Mouse (Mus musculus) MEL (cell line): ENCODE measurements around the gene Dapk2. TPM values are rescaled to one million over a fixed set of nuclear protein-coding genes. Genes with fewer than 3 reads are reported as not detected.

Experiments
- DNase-seq: peaks from one replicate; pipeline ENCODE4 v3.0.0; 2011; ENCODE audit warnings: low read depth, low spot score
- H3K27ac ChIP-seq: 2 replicates; pipeline ENCODE4 v1.5.1; 2012; ENCODE audit warnings: low read depth, mild to moderate bottlenecking, control low read depth, low read length, moderate library complexity; ENCODE audit not compliant: control insufficient read depth
- H3K27me3 ChIP-seq, 2 experiments: fragments of 150-350 bp in 1 of 2; sonication (generic) in 1 of 2; 2 replicates each; pipeline ENCODE4 v1.6.1; 2012; ENCODE audit warnings: low read length in 2 of 2, mild to moderate bottlenecking in 2 of 2, improper control_type of control experiment in 1 of 2, moderate library complexity in 1 of 2; ENCODE audit not compliant: insufficient read depth in 2 of 2, control insufficient read depth in 1 of 2
- H3K36me3 ChIP-seq, 2 experiments: 2 replicates each; pipeline ENCODE4 v1.6.1; 2012 to 2014; ENCODE audit warnings: low read length in 2 of 2, improper control_type of control experiment in 1 of 2, inconsistent platforms in 1 of 2, mild to moderate bottlenecking in 1 of 2; ENCODE audit not compliant: insufficient read depth in 2 of 2, control insufficient read depth in 1 of 2
- H3K4me1 ChIP-seq, 2 experiments: fragments of 150-350 bp in 1 of 2; sonication (generic) in 1 of 2; 2 replicates each; pipeline ENCODE4 v1.6.1; 2012; ENCODE audit warnings: low read length in 2 of 2, improper control_type of control experiment in 1 of 2, mild to moderate bottlenecking in 1 of 2; ENCODE audit not compliant: insufficient read depth in 2 of 2, control insufficient read depth in 1 of 2
- H3K4me3 ChIP-seq, 2 experiments: fragments of 150-350 bp in 1 of 2; sonication (generic) in 1 of 2; 2 replicates each; pipeline ENCODE4 v1.5.1; 2012; ENCODE audit warnings: low read depth in 2 of 2, low read length in 2 of 2, mild to moderate bottlenecking in 2 of 2, moderate library complexity in 2 of 2, control low read depth in 1 of 2, improper control_type of control experiment in 1 of 2; ENCODE audit not compliant: control insufficient read depth in 1 of 2, insufficient read depth in 1 of 2
- H3K79me2 ChIP-seq: 2 replicates; pipeline ENCODE4 v1.6.1; 2012; ENCODE audit warnings: mild to moderate bottlenecking, low read length, moderate library complexity; ENCODE audit not compliant: control insufficient read depth, poor library complexity, insufficient read depth
- H3K9ac ChIP-seq: 2 replicates; pipeline ENCODE4 v1.6.1; 2012; ENCODE audit warnings: low read depth, mild to moderate bottlenecking, control low read depth, low read length, moderate library complexity; ENCODE audit not compliant: control insufficient read depth, poor library complexity, severe bottlenecking
- H3K9me3 ChIP-seq: fragments of 150-350 bp; sonication (generic); replicated peaks from 2 replicates; pipeline ENCODE4 v1.6.1; 2012; ENCODE audit warnings: mild to moderate bottlenecking, low read length, improper control_type of control experiment, moderate library complexity; ENCODE audit not compliant: insufficient read depth
- CTCF ChIP-seq, 3 experiments: IDR thresholded peaks in 2 of 3; conservative IDR thresholded peaks in 1 of 3; 2 replicates each; pipeline ENCODE4 v1.5.1; 2011 to 2012; ENCODE audit warnings: low read length in 3 of 3, low read depth in 2 of 3, mild to moderate bottlenecking in 2 of 3, improper control_type of control experiment in 1 of 3, inconsistent platforms in 1 of 3, mixed read lengths in 1 of 3, moderate library complexity in 1 of 3; ENCODE audit not compliant: control insufficient read depth in 1 of 3, insufficient read depth in 1 of 3, poor library complexity in 1 of 3, severe bottlenecking in 1 of 3
- E2F4 ChIP-seq: IDR thresholded peaks from 2 replicates; pipeline ENCODE4 v1.6.1; 2011; ENCODE audit warnings: low read depth, low read length, improper control_type of control experiment, borderline replicate concordance
- EP300 ChIP-seq, 2 experiments: IDR thresholded peaks; 2 replicates each; pipeline ENCODE4 v1.6.1; 2011; ENCODE audit warnings: improper control_type of control experiment in 2 of 2, low read length in 2 of 2, low read depth in 1 of 2, mild to moderate bottlenecking in 1 of 2
- GABPA ChIP-seq: IDR thresholded peaks from 2 replicates; pipeline ENCODE4 v1.6.1; 2012; ENCODE audit warnings: low read depth, mild to moderate bottlenecking, inconsistent platforms, low read length, improper control_type of control experiment, moderate library complexity
- HCFC1 ChIP-seq: IDR thresholded peaks from 2 replicates; pipeline ENCODE4 v1.6.1; 2012; ENCODE audit warnings: low read depth, mild to moderate bottlenecking, inconsistent platforms, low read length, improper control_type of control experiment, moderate library complexity
- JUND ChIP-seq: IDR thresholded peaks from 2 replicates; pipeline ENCODE4 v1.6.1; 2011; ENCODE audit warnings: low read depth, mild to moderate bottlenecking, improper control_type of control experiment, low read length
- MAFK ChIP-seq: IDR thresholded peaks from 2 replicates; pipeline ENCODE4 v1.6.1; 2011; ENCODE audit warnings: low read depth, mild to moderate bottlenecking, low read length, improper control_type of control experiment, borderline replicate concordance
- MAX ChIP-seq: IDR thresholded peaks from 2 replicates; pipeline ENCODE4 v1.6.1; 2011; ENCODE audit warnings: low read length, improper control_type of control experiment
- MXI1 ChIP-seq: IDR thresholded peaks from 2 replicates; pipeline ENCODE4 v1.6.1; 2011; ENCODE audit warnings: mild to moderate bottlenecking, low read depth, low read length, improper control_type of control experiment
- NELFE ChIP-seq: IDR thresholded peaks from 2 replicates; pipeline ENCODE4 v1.6.1; 2011; ENCODE audit warnings: low read depth, low read length, improper control_type of control experiment
- NRF1 ChIP-seq: IDR thresholded peaks from 2 replicates; pipeline ENCODE4 v1.6.1; 2014; ENCODE audit warnings: low read depth, mild to moderate bottlenecking, inconsistent platforms, low read length, improper control_type of control experiment, moderate library complexity; ENCODE audit not compliant: poor library complexity, insufficient read depth, severe bottlenecking
- POLR2A ChIP-seq, 2 experiments: IDR thresholded peaks; 2 replicates each; pipeline ENCODE4 v1.6.1; 2011 to 2012; ENCODE audit warnings: low read length in 2 of 2, mild to moderate bottlenecking in 2 of 2, control low read depth in 1 of 2, improper control_type of control experiment in 1 of 2, low read depth in 1 of 2, moderate library complexity in 1 of 2; ENCODE audit not compliant: control insufficient read depth in 1 of 2, insufficient read depth in 1 of 2, poor library complexity in 1 of 2
- POLR2AphosphoS2 ChIP-seq: IDR thresholded peaks from 2 replicates; pipeline ENCODE4 v1.6.1; 2011; ENCODE audit warnings: low read length, improper control_type of control experiment
- POLR2AphosphoS5 ChIP-seq: IDR thresholded peaks from 2 replicates; pipeline ENCODE4 v1.6.1; 2012; ENCODE audit warnings: low read depth, borderline replicate concordance, mild to moderate bottlenecking, inconsistent platforms, low read length, moderate library complexity, mixed read lengths
- SIN3A ChIP-seq: IDR thresholded peaks from 2 replicates; pipeline ENCODE4 v1.6.1; 2012; ENCODE audit warnings: low read length, improper control_type of control experiment, inconsistent platforms
- SMC3 ChIP-seq: IDR thresholded peaks from 2 replicates; pipeline ENCODE4 v1.6.1; 2011; ENCODE audit warnings: low read depth, low read length, improper control_type of control experiment
- UBTF ChIP-seq: IDR thresholded peaks from 2 replicates; pipeline ENCODE4 v1.6.1; 2012; ENCODE audit warnings: low read depth, mild to moderate bottlenecking, inconsistent platforms, low read length, improper control_type of control experiment, moderate library complexity, borderline replicate concordance; ENCODE audit not compliant: insufficient read depth
- USF1 ChIP-seq: IDR thresholded peaks from 2 replicates; pipeline ENCODE4 v1.6.1; 2014; ENCODE audit warnings: low read depth, mild to moderate bottlenecking, inconsistent platforms, low read length, improper control_type of control experiment, moderate library complexity
- ZMIZ1 ChIP-seq: IDR thresholded peaks from 2 replicates; pipeline ENCODE4 v1.6.1; 2012; ENCODE audit warnings: low read depth, mild to moderate bottlenecking, inconsistent platforms, low read length, improper control_type of control experiment, moderate library complexity
- polyA plus RNA-seq, 2 experiments: library from polyadenylated mRNA; stranded (reverse) in 1 of 2; unstranded in 1 of 2; fragments of >175 nt in 1 of 2; fragments of >200 nt in 1 of 2; gene quantifications; 2 replicates each; pipeline versions ENCODE4 v1.2.1 to v1.2.4; 2012; ENCODE audit warnings: low replicate concordance in 2 of 2, low read depth in 1 of 2; ENCODE audit not compliant: insufficient read length in 2 of 2, insufficient read depth in 1 of 2, missing spikeins in 1 of 2
- total RNA-seq: library from RNA; depleted of rRNA; stranded (reverse); fragments of 300-350 nt; gene quantifications from 2 replicates; pipeline ENCODE4 v1.2.3, GENCODE M21; 2012

Gene Dapk2
- total and polyA plus RNA-seq, 3 experiments = 5.8 to 8.3 TPM; not detected in 1

- TF ChIP-seq GABPA (no peak), SIN3A (peak; percentile 86), SMC3 (no peak; the same call in 1 of the 2 replicates), JUND (no peak; the same call in 1 of the 2 replicates), NRF1 (no peak), POLR2AphosphoS2 (peak; percentile 64; the same call in 1 of the 2 replicates), ZMIZ1 (peak; percentile 56; the same call in 1 of the 2 replicates), USF1 (no peak), MAX (peak; percentile 78), HCFC1 (0 out of 2 replicates have a peak, but pooled peaks have one; percentile 36), UBTF (no peak), POLR2A (IDR thresholded peaks at IDR 0.05; ENCODE audit: control insufficient read depth in 1 of 2, insufficient read depth in 1 of 2, low read depth in 1 of 2, low read length in 2 of 2, poor library complexity in 1 of 2) (peak in 1 of 2 experiments; percentile 69; a peak in 1 of 4 replicates)
Measured at GRCm38 (mm10) chr9:66239173-66239572, 81.2 kb downstream of the Dapk2 start (continued).

GRCm38 (mm10) chr9:66239691-66240090 is 81.7 kb downstream of the Dapk2 start:
- no peaks in the 10 kb centered on the region for H3K27me3 ChIP-seq
- H3K27ac ChIP-seq = peak overlapping the region; percentile 83
- peak overlapping the region; percentile 60 for H3K9ac ChIP-seq
- DNase-seq = no peak
- H3K36me3 ChIP-seq = peaks cover 0 to 28% of the 10 kb centered on the region in 2 experiments; a peak in 2 of 4 replicates
- H3K9me3 ChIP-seq = no peaks in the 10 kb centered on the region
- no peaks in the 10 kb centered on the region for H3K79me2 ChIP-seq
- no peak for TF ChIP-seq MAFK
- no peak for TF ChIP-seq POLR2A (IDR thresholded peaks at IDR 0.05; ENCODE audit: control insufficient read depth in 1 of 2, insufficient read depth in 1 of 2, low read depth in 1 of 2, low read length in 2 of 2, poor library complexity in 1 of 2)
- no peak for TF ChIP-seq CTCF (IDR thresholded peaks at IDR 0.05 in 2 of 3, conservative IDR thresholded peaks at IDR 0.05 in 1 of 3; ENCODE audit: control insufficient read depth in 1 of 3, insufficient read depth in 1 of 3, low read depth in 2 of 3, low read length in 3 of 3, poor library complexity in 1 of 3, severe bottlenecking in 1 of 3)
- TF ChIP-seq USF1 = no peak
- TF ChIP-seq MXI1 = no peak
- no peak for TF ChIP-seq ZMIZ1
- no peak for TF ChIP-seq POLR2AphosphoS5
- TF ChIP-seq NELFE = no peak; the same call in 1 of the 2 replicates
- 0 out of 2 replicates have a peak, but pooled peaks have one; percentile 42 for TF ChIP-seq E2F4
- peaks cover 20 to 40% of the 10 kb centered on the region in 2 experiments for H3K4me1 ChIP-seq
- H3K4me3 ChIP-seq = peak overlapping the region; percentile 23 to 25

GRCm38 (mm10) chr9:66240493-66240892 is 82.5 kb downstream of the Dapk2 start:
- H3K36me3 ChIP-seq = peaks cover 0 to 28% of the 10 kb centered on the region in 2 experiments; a peak in 2 of 4 replicates
- H3K9me3 ChIP-seq = no peaks in the 10 kb centered on the region
- no peak overlapping the region for H3K4me3 ChIP-seq
- H3K27ac ChIP-seq = peak overlapping the region; percentile 83
- no peaks in the 10 kb centered on the region for H3K27me3 ChIP-seq
- H3K4me1 ChIP-seq = peaks cover 20 to 40% of the 10 kb centered on the region in 2 experiments
- no peaks in the 10 kb centered on the region for H3K79me2 ChIP-seq
- no peak for DNase-seq
- TF ChIP-seq POLR2A (IDR thresholded peaks at IDR 0.05; ENCODE audit: control insufficient read depth in 1 of 2, insufficient read depth in 1 of 2, low read depth in 1 of 2, low read length in 2 of 2, poor library complexity in 1 of 2) (0 out of 4 replicates have a peak, but pooled peaks of 1 of the 2 experiments have one; percentile 23), EP300 (IDR thresholded peaks at IDR 0.05; ENCODE audit: low read depth in 1 of 2, low read length in 2 of 2) (no peak)
- H3K9ac ChIP-seq = peak overlapping the region; percentile 34
